Mouse (Mus musculus) embryonic facial prominence, embryonic 15.5 days (tissue): ENCODE results near the gene Mlph. TPM values are rescaled to one million over a fixed set of nuclear protein-coding genes. Genes with fewer than 3 reads are reported as not detected.
A peak's percentile ranks its signal among the peaks of the same experiment; 100 is the strongest.

Experiments
- ATAC-seq: fragments of 200-750 bp; cut with Nextera tagmentation; 2 replicates; pipeline ENCODE4 v1.8.0; 2017; ENCODE audit warnings: low read depth, moderate TSS enrichment; ENCODE audit not compliant: insufficient number of reproducible peaks, low FRiP score, low TSS enrichment
- H3K27ac ChIP-seq: fragments of 300-500 bp; sonication (generic); replicated peaks from 2 replicates; pipeline ENCODE4 v1.5.1; 2015; ENCODE audit warnings: mild to moderate bottlenecking, inconsistent platforms
- H3K27me3 ChIP-seq: fragments of 300-500 bp; sonication (generic); 2 replicates; pipeline ENCODE4 v1.6.1; 2015; ENCODE audit warnings: inconsistent platforms
- H3K36me3 ChIP-seq: fragments of 300-500 bp; sonication (generic); 2 replicates; pipeline ENCODE4 v1.6.1; 2015; ENCODE audit warnings: mild to moderate bottlenecking, inconsistent platforms
- H3K4me1 ChIP-seq: fragments of 300-500 bp; sonication (generic); 2 replicates; pipeline ENCODE4 v1.6.1; 2015; ENCODE audit warnings: inconsistent platforms
- H3K4me2 ChIP-seq: fragments of 300-500 bp; sonication (generic); replicated peaks from 2 replicates; pipeline ENCODE4 v1.6.1; 2015; ENCODE audit warnings: mild to moderate bottlenecking, inconsistent platforms
- H3K4me3 ChIP-seq: fragments of 300-500 bp; sonication (generic); replicated peaks from 2 replicates; pipeline ENCODE4 v1.5.1; 2015; ENCODE audit warnings: mild to moderate bottlenecking, inconsistent platforms
- H3K9ac ChIP-seq: fragments of 300-500 bp; sonication (generic); 2 replicates; pipeline ENCODE4 v1.6.1; 2015; ENCODE audit warnings: inconsistent platforms
- H3K9me3 ChIP-seq: fragments of 300-500 bp; sonication (generic); replicated peaks from 2 replicates; pipeline ENCODE4 v1.6.1; 2016; ENCODE audit warnings: inconsistent platforms
- WGBS: fragments of 180-500 bp; shearing (Covaris S2); methylation state at CpG from one replicate; pipeline ENCODE4 v1.1.7; 2015; 5-methylcytosine and 5-hydroxymethylcytosine counted together
- polyA plus RNA-seq: library from polyadenylated mRNA; unstranded; fragments of >200 nt; fragmentation: Nextera tagmentation; extraction: Ambion mirVana; gene quantifications from 2 replicates; pipeline ENCODE4 v1.2.1, GENCODE M21; 2015

The Mlph gene
- polyA plus RNA-seq, 1 experiment from 2014 or later, result 1.7 TPM

- H3K9me3 ChIP-seq, result no peaks in the 10 kb centered on the region
- peak overlapping the region; percentile 58 for H3K27ac ChIP-seq
- H3K4me1 ChIP-seq, result peaks cover 34% of the 10 kb centered on the region
- H3K4me3 ChIP-seq, result no peak overlapping the region
- no peaks in the 10 kb centered on the region for H3K27me3 ChIP-seq
- ATAC-seq, result peak; percentile 21; the same call in 1 of the 2 replicates
- 0 out of 2 replicates have a peak overlapping the region, but pooled peaks have one; percentile 15 for H3K4me2 ChIP-seq
- no peak overlapping the region for H3K9ac ChIP-seq
- no peaks in the 10 kb centered on the region for H3K36me3 ChIP-seq
Observed at GRCm38 (mm10) chr1:90909161-90909560, 5.7 kb upstream of the Mlph start.

- Histone ChIP-seq H3K4me3 (no peak overlapping the region), H3K9me3 (no peaks in the 10 kb centered on the region), H3K9ac (no peak overlapping the region), H3K27ac (peak overlapping the region; percentile 71), H3K27me3 (no peaks in the 10 kb centered on the region), H3K4me1 (peaks cover 34% of the 10 kb centered on the region), H3K4me2 (peak overlapping the region; percentile 15; the same call in 1 of the 2 replicates), H3K36me3 (no peaks in the 10 kb centered on the region)
- ATAC-seq, result peak; percentile 80
- WGBS, result 34% methylated on average over 17 of the region's 17 CpGs
Observed at GRCm38 (mm10) chr1:90909631-90910152, 5.2 kb upstream of the Mlph start.

- Histone ChIP-seq H3K4me1 (peaks cover 29% of the 10 kb centered on the region), H3K9ac (no peak overlapping the region), H3K27me3 (no peaks in the 10 kb centered on the region), H3K36me3 (no peaks in the 10 kb centered on the region), H3K4me2 (no peak overlapping the region), H3K4me3 (no peak overlapping the region), H3K9me3 (no peaks in the 10 kb centered on the region), H3K27ac (no peak overlapping the region)
- 39% methylated on average over 6 of the region's 6 CpGs for WGBS
- ATAC-seq, result no peak
Observed at GRCm38 (mm10) chr1:90913231-90913630, 1.7 kb upstream of the Mlph start.

- peaks cover 5% of the 10 kb centered on the region; the same call in 1 of the 2 replicates for H3K9me3 ChIP-seq
- ATAC-seq, result no peak
Observed at GRCm38 (mm10) chr1:90917509-90917908, 2.6 kb downstream of the Mlph start.

GRCm38 (mm10) chr1:90921687-90922086 is 6.8 kb downstream of the Mlph start:
- no peaks in the 10 kb centered on the region for H3K27me3 ChIP-seq
- H3K9me3 ChIP-seq, result peaks cover 5% of the 10 kb centered on the region; the same call in 1 of the 2 replicates
- no peaks in the 10 kb centered on the region for H3K36me3 ChIP-seq
- WGBS, result 92% methylated on average over 9 of the region's 9 CpGs
- ATAC-seq, result no peak
- no peaks in the 10 kb centered on the region; the same call in 1 of the 2 replicates for H3K4me1 ChIP-seq
- no peak overlapping the region for H3K27ac ChIP-seq
- H3K9ac ChIP-seq, result no peak overlapping the region
- no peak overlapping the region for H3K4me2 ChIP-seq
- H3K4me3 ChIP-seq, result no peak overlapping the region

More at GRCm38 (mm10) chr1:90917509-90917908, 2.6 kb downstream of the Mlph start:
- H3K9ac ChIP-seq, result no peak overlapping the region
- H3K4me2 ChIP-seq, result no peak overlapping the region
- no peak overlapping the region for H3K27ac ChIP-seq
- no peaks in the 10 kb centered on the region for H3K36me3 ChIP-seq
- no peak overlapping the region for H3K4me3 ChIP-seq
- H3K27me3 ChIP-seq, result no peaks in the 10 kb centered on the region
- 39% methylated on average over 6 of the region's 6 CpGs for WGBS
- peaks cover 12% of the 10 kb centered on the region for H3K4me1 ChIP-seq

- no peak overlapping the region for H3K9ac ChIP-seq
- H3K36me3 ChIP-seq, result no peaks in the 10 kb centered on the region
- WGBS, result 70% methylated on average over 4 of the region's 4 CpGs
- no peaks in the 10 kb centered on the region for H3K9me3 ChIP-seq
- H3K4me3 ChIP-seq, result no peak overlapping the region
- no peak for ATAC-seq
- H3K4me1 ChIP-seq, result peaks cover 18% of the 10 kb centered on the region
- H3K27me3 ChIP-seq, result no peaks in the 10 kb centered on the region
- H3K4me2 ChIP-seq, result no peak overlapping the region
- no peak overlapping the region for H3K27ac ChIP-seq
Observed at GRCm38 (mm10) chr1:90926030-90926429, 11.1 kb downstream of the Mlph start.

GRCm38 (mm10) chr1:90927308-90927707 is 12.4 kb downstream of the Mlph start:
- Histone ChIP-seq H3K4me1 (peaks cover 18% of the 10 kb centered on the region), H3K9ac (no peak overlapping the region), H3K27ac (peak overlapping the region; percentile 24), H3K36me3 (no peaks in the 10 kb centered on the region), H3K4me3 (peak overlapping the region; percentile 37; the same call in 1 of the 2 replicates), H3K4me2 (peak overlapping the region; percentile 91), H3K27me3 (no peaks in the 10 kb centered on the region), H3K9me3 (no peaks in the 10 kb centered on the region)
- ATAC-seq, result 0 out of 2 replicates have a peak, but pooled peaks have one; percentile 44
- WGBS, result 23% methylated on average over 15 of the region's 15 CpGs

GRCm38 (mm10) chr1:90927929-90928574 is 13.2 kb downstream of the Mlph start:
- no peak overlapping the region for H3K9ac ChIP-seq
- ATAC-seq, result no peak
- H3K27ac ChIP-seq, result peak overlapping the region; percentile 24; the same call in 1 of the 2 replicates
- no peaks in the 10 kb centered on the region for H3K36me3 ChIP-seq
- 2% methylated on average over 23 of the region's 23 CpGs for WGBS
- no peaks in the 10 kb centered on the region for H3K27me3 ChIP-seq
- H3K4me3 ChIP-seq, result peak overlapping the region; percentile 37
- peaks cover 18% of the 10 kb centered on the region for H3K4me1 ChIP-seq
- H3K4me2 ChIP-seq, result peak overlapping the region; percentile 91
- no peaks in the 10 kb centered on the region for H3K9me3 ChIP-seq

GRCm38 (mm10) chr1:90928575-90928934 is 13.7 kb downstream of the Mlph start:
- ATAC-seq, result 0 out of 2 replicates have a peak, but pooled peaks have one; percentile 30
- peak overlapping the region; percentile 37 for H3K4me3 ChIP-seq
- H3K27ac ChIP-seq, result no peak overlapping the region
- peak overlapping the region; percentile 91 for H3K4me2 ChIP-seq
- H3K36me3 ChIP-seq, result no peaks in the 10 kb centered on the region
- H3K9me3 ChIP-seq, result no peaks in the 10 kb centered on the region
- no peak overlapping the region for H3K9ac ChIP-seq
- no peaks in the 10 kb centered on the region for H3K27me3 ChIP-seq
- 6% methylated on average over 6 of the region's 6 CpGs for WGBS
- peaks cover 18% of the 10 kb centered on the region for H3K4me1 ChIP-seq

- WGBS, result 78% methylated on average over 5 of the region's 5 CpGs
- H3K4me3 ChIP-seq, result no peak overlapping the region
- no peaks in the 10 kb centered on the region for H3K9me3 ChIP-seq
- no peak overlapping the region for H3K9ac ChIP-seq
- no peak for ATAC-seq
- H3K27me3 ChIP-seq, result no peaks in the 10 kb centered on the region
- H3K36me3 ChIP-seq, result no peaks in the 10 kb centered on the region
- H3K4me2 ChIP-seq, result no peak overlapping the region
- peaks cover 7% of the 10 kb centered on the region for H3K4me1 ChIP-seq
- H3K27ac ChIP-seq, result no peak overlapping the region
Observed at GRCm38 (mm10) chr1:90933001-90933400, 18.1 kb downstream of the Mlph start.

- Histone ChIP-seq H3K9ac (no peak overlapping the region), H3K4me2 (no peak overlapping the region), H3K9me3 (no peaks in the 10 kb centered on the region), H3K27me3 (no peaks in the 10 kb centered on the region), H3K36me3 (no peaks in the 10 kb centered on the region), H3K4me3 (no peak overlapping the region), H3K4me1 (no peaks in the 10 kb centered on the region), H3K27ac (no peak overlapping the region)
- WGBS, result 64% methylated on average over 9 of the region's 9 CpGs
- ATAC-seq, result no peak
Observed at GRCm38 (mm10) chr1:90936990-90937389, 22.1 kb downstream of the Mlph start.
